Mouse (Mus musculus) fibroblast of lung, adult 2 months (primary cell): ENCODE measurements at regions not wholly inside any gene's neighbourhood (a gene's known extent, or its start where the extent isn't known, plus 50 kb on each side); places are given as distances from the start of the nearest gene placed in this dataset.
A peak's percentile ranks its signal among the peaks of the same experiment; 100 is the strongest.

Experiments
- DNase-seq: peaks from one replicate; pipeline ENCODE4 v3.0.0-alpha.2; 2011; ENCODE audit warnings: low read depth

GRCm38 (mm10) chr12:35429473-35429872, 105.4 kb downstream of the Ahr start:
- DNase-seq, result no peak

GRCm38 (mm10) chr12:35419206-35419605, 115.6 kb downstream of the Ahr start:
- DNase-seq, result no peak

- DNase-seq, result peak; percentile 78
These were observed 116.9 kb downstream of the Ahr start for GRCm38 (mm10) chr12:35417943-35418342.

- no peak for DNase-seq
These were observed 118.3 kb downstream of the Ahr start for GRCm38 (mm10) chr12:35416583-35416982.

GRCm38 (mm10) chr12:35412715-35413114, 122.1 kb downstream of the Ahr start:
- no peak for DNase-seq

DNA sequence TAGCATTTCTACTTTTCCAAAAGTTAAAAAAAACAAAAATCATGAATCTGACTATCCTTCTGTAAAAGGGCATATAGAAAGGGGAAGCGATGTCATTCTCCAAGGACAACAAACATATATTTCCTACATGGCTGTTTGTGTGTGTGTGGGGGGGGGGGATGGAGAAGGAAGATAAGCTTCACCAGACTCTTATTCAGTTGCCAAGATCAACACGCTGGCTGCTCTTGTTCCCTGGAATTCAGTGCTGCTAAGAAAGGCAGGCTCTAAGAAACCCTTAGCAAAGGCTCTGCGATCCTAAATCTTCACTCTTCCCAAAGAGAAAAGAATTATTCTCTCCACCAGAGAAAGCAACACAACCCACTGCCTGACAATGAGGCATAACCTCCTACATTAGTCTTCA, 126.4 kb downstream of the Ahr start:
- DNase-seq, result no peak

- DNase-seq, result no peak
These were observed 126.8 kb downstream of the Ahr start for GRCm38 (mm10) chr12:35408044-35408443.

DNA sequence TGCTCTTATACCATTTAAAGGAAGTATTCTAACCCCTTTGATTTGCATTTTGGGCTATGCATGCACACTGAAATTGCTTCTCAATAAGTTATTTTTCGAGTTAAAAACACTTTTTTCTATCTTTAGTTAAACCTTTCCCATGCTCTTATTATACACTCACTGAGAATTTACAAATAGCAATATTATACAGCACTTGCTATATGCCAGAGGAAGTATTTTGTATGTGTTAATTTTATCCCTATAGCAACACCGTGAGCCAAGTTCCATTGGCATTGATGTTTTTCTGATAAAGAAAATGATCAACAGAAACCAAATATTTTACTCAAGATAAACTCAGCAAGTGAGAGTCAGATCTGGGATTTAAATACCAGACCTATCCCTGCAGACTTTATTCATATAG, 133.0 kb downstream of the Ahr start:
- no peak for DNase-seq

DNA sequence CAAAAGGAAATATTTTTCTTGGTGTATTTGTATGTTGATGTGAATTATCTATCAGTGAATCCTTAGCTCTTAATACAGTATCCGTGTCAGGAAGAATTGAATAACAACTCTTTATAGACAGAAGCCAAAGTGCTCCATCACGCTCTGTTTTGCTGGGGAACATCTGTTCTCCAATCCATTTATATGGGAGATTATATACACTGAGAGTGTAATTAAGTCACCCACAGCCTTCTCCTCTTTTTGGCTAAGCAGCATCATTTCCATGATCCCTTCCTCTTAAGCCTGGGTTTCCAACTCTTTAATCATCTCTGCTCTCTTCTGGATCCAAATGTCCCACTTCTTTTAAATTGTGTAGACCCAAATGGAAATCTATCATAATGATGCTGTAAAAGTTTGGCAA, 133.6 kb downstream of the Ahr start:
- DNase-seq, result no peak

DNA sequence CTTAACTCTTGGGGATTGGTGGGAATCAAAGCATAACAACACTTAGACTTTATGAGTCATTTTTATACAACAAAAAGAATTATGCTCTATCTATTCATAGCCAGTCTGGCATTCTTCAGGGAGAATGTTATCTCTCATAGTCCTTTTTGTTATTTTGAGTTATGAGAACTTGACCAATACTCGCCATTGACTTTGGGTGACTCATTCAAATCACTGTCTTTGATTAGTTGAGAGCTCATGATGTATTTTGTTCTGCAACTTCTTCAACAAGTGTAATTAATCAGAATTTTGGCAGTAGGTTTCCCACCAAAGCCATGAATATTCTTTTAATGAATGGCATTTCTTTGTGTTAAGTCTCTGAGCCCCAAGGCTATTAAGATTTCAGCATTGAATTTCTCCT, 139.6 kb downstream of the Ahr start:
- DNase-seq, result no peak

- no peak for DNase-seq
These were observed 142.7 kb downstream of the Ahr start for GRCm38 (mm10) chr12:35392111-35392510.

GRCm38 (mm10) chr12:35390266-35390665, 144.6 kb downstream of the Ahr start:
- no peak for DNase-seq

GRCm38 (mm10) chr12:35389839-35390238, 145.0 kb downstream of the Ahr start:
- DNase-seq, result no peak

GRCm38 (mm10) chr12:35384211-35384610, 150.6 kb downstream of the Ahr start:
- DNase-seq, result no peak

DNA sequence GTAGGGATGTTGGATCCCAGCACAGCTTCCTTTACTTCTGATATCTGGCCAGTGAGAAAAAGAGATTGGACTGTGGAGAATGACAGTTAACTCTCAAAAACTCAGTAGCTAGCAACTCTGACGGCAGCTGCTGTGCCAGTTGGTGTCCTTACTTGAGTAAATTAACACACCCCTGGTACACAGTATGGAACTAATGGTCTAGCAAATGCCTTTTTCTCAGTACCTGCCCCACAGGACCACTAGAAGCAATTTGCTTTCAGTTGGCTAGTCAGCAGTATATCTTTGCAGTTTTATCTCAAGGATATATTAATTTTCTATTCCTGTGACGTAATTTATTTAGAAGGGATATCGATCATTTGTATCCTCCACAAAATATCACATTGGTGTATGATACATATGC, 157.6 kb downstream of the Ahr start:
- DNase-seq, result no peak

- no peak for DNase-seq
These were observed 158.5 kb downstream of the Ahr start for GRCm38 (mm10) chr12:35376365-35376764.

DNA sequence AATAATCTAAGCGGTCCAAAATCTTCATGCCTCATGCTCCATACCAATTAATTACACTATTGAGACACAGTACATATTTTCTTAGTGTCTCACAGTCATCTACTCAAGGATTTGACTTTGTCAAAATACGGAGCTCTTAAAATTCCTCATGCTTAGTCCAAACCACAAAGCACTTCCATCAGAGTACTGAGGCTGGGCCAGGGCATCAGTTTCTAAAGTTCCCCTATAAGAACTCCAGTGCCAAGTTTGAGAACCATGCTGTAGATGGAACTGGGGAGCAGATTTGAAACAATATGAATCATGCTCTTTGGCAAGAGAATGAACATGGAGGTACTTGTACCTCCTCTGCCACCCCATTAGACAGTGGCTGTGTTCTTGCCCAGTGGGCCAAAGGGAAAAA, 176.9 kb downstream of the Ahr start:
- peak; percentile 66 for DNase-seq

- DNase-seq, result no peak
These were observed 196.5 kb downstream of the Ahr start for GRCm38 (mm10) chr12:35338191-35338954.

DNA sequence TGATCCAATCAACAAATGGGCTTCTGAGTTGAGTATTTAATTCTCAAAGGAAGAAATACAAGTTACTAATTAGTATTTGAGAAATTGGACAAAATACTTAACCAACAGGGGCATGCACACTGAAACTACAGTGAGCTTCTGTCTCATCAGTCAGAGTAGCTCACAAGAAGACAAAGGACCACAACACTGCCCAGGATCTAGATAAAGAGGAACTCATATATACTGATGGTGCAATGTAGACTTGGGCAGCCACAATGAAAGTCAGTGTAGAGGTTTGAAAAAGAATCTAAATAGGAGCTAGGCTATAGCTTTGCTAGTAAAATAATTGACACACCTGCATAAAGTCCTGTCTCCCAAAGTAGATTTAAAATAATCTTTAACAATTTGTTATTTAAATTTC, 198.5 kb downstream of the Ahr start:
- DNase-seq, result no peak

GRCm38 (mm10) chr12:35334344-35335075, 200.3 kb downstream of the Ahr start:
- DNase-seq, result no peak

DNA sequence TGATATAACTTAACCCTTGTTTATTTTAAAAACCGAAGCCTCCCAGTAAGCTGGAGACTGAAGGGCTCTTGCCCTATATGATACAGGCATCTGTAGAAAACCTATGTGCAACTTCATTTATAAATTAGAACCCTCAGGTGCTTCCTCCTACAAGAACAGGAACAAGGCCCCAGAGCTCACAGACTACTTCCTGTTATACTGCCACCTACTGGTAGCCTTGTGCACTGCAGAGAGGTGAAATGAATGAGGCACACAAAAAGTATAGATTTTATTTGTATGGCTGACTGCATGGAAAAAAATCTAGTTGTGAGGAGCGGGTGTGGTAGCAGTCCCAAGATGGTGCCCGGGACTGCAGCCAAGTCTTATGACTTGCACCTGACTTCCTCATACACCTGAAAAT, 203.5 kb downstream of the Ahr start:
- DNase-seq, result no peak

DNA sequence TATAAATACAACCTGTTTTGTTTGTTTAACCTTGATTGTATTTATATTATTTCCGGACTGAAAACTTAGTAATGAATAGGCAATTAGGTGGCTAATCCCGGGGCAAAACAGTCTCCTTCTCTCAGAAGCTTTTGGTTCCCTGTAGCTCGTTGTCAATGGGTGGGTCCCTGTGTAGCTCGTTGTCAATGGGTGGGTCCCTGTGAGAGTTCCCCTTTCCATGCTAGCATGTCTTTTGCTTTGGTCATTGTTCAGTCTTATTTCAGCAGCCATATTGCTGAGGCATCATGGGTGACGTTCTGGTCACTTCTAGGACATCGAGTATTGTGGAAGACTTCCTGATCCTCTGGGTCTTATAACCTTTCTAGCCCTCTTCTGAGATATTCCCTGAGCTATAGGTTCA, 205.1 kb downstream of the Ahr start:
- no peak for DNase-seq

- DNase-seq, result no peak
These were observed 215.3 kb downstream of the Ahr start for GRCm38 (mm10) chr12:35319571-35319970.

DNA sequence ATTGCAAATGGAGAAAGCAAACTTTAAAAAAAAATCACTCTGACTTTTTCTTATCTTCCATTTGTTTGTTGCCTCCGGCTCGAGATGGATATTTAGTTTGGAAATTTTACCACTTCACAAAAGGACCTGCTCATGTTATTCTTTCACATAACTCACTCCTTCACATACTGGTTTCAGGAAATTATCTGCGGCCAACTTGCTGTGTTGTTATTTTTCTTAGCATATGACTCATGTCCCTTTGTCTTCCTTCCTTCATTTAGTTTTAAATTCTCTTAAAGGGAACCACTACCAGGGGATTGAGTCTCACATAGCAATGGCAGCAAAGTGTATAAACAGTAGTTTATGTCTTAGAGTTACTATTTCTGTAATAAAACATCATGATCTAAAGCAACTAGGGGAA, 217.8 kb downstream of the Ahr start:
- no peak for DNase-seq
